Mouse (Mus musculus) retina, postnatal 1 day (tissue): ENCODE measurements around the gene Tnpo1.
A peak's percentile ranks its signal among the peaks of the same experiment; 100 is the strongest.

Experiments
- DNase-seq: peaks from one replicate; pipeline ENCODE4 v3.0.0-alpha.2; 2012

The Tnpo1 gene

GRCm38 (mm10) chr13:98816571-98816970 is 109.6 kb downstream of the Tnpo1 start:
- DNase-seq, result no peak

- peak; percentile 97 for DNase-seq
These were observed 110.9 kb downstream of the Tnpo1 start, which contains the start of gene Fcho2 for GRCm38 (mm10) chr13:98815147-98815785. Gene Fcho2, minus strand, starts transcription at chr13:98815449.

- no peak for DNase-seq
These were observed 111.7 kb downstream of the Tnpo1 start for GRCm38 (mm10) chr13:98814275-98815040.

GRCm38 (mm10) chr13:98813596-98814274 is 112.4 kb downstream of the Tnpo1 start:
- no peak for DNase-seq

- no peak for DNase-seq
These were observed 113.0 kb downstream of the Tnpo1 start for GRCm38 (mm10) chr13:98813167-98813566.

- DNase-seq, result no peak
These were observed 113.9 kb downstream of the Tnpo1 start for GRCm38 (mm10) chr13:98812285-98812684.

GRCm38 (mm10) chr13:98810143-98810542 is 116.0 kb downstream of the Tnpo1 start:
- no peak for DNase-seq

- DNase-seq, result no peak
These were observed 117.1 kb downstream of the Tnpo1 start for GRCm38 (mm10) chr13:98809087-98809486.

- DNase-seq, result no peak
These were observed 121.7 kb downstream of the Tnpo1 start for GRCm38 (mm10) chr13:98804480-98804879.

- DNase-seq, result no peak
These were observed 122.5 kb downstream of the Tnpo1 start for GRCm38 (mm10) chr13:98803699-98804098.

GRCm38 (mm10) chr13:98802957-98803356 is 123.2 kb downstream of the Tnpo1 start:
- no peak for DNase-seq

GRCm38 (mm10) chr13:98795511-98795910 is 130.7 kb downstream of the Tnpo1 start:
- no peak for DNase-seq

- DNase-seq, result no peak
These were observed 133.3 kb downstream of the Tnpo1 start for GRCm38 (mm10) chr13:98792864-98793263.

- no peak for DNase-seq
These were observed 134.5 kb downstream of the Tnpo1 start for GRCm38 (mm10) chr13:98791693-98792092.
